Mouse (Mus musculus) forebrain, embryonic 13.5 days (tissue): ENCODE data around the gene Rbl2. TPM values are rescaled to one million over a fixed set of nuclear protein-coding genes. Genes with fewer than 3 reads are reported as not detected.
A peak's percentile ranks its signal among the peaks of the same experiment; 100 is the strongest.

ENCODE experiments used
- ATAC-seq: fragments of 200-750 bp; cut with Nextera tagmentation; 2 replicates; pipeline ENCODE4 v1.8.0; 2017
- H3K27ac ChIP-seq: fragments of 300-500 bp; sonication (generic); 2 replicates; pipeline ENCODE4 v1.5.1; 2015; ENCODE audit warnings: inconsistent platforms, mild to moderate bottlenecking, moderate library complexity
- H3K27me3 ChIP-seq: fragments of 300-500 bp; sonication (generic); 2 replicates; pipeline ENCODE4 v1.6.1; 2015; ENCODE audit warnings: mild to moderate bottlenecking, inconsistent platforms
- H3K36me3 ChIP-seq: fragments of 300-500 bp; sonication (generic); 2 replicates; pipeline ENCODE4 v1.6.1; 2015; ENCODE audit warnings: mild to moderate bottlenecking, inconsistent platforms; ENCODE audit not compliant: poor library complexity, severe bottlenecking
- H3K4me1 ChIP-seq: fragments of 300-500 bp; sonication (generic); 2 replicates; pipeline ENCODE4 v1.6.1; 2015; ENCODE audit warnings: inconsistent platforms
- H3K4me2 ChIP-seq: fragments of 300-500 bp; sonication (generic); 2 replicates; pipeline ENCODE4 v1.6.1; 2015; ENCODE audit warnings: inconsistent platforms, mild to moderate bottlenecking, moderate library complexity
- H3K4me3 ChIP-seq: fragments of 300-500 bp; sonication (generic); 2 replicates; pipeline ENCODE4 v1.5.1; 2015; ENCODE audit warnings: mild to moderate bottlenecking, inconsistent platforms
- H3K9ac ChIP-seq: fragments of 300-500 bp; sonication (generic); 2 replicates; pipeline ENCODE4 v1.6.1; 2015; ENCODE audit warnings: mild to moderate bottlenecking, inconsistent platforms
- H3K9me3 ChIP-seq: fragments of 300-500 bp; sonication (generic); replicated peaks from 2 replicates; pipeline ENCODE4 v1.6.1; 2016; ENCODE audit warnings: inconsistent platforms
- WGBS: fragments of 180-500 bp; shearing (Covaris S2); methylation state at CpG from one replicate; pipeline ENCODE4 v1.1.7; 2015; 5-methylcytosine and 5-hydroxymethylcytosine counted together
- polyA plus RNA-seq: library from polyadenylated mRNA; unstranded; fragments of >200 nt; fragmentation: Nextera tagmentation; extraction: Ambion mirVana; gene quantifications from 2 replicates; pipeline ENCODE4 v1.2.1, GENCODE M21; 2015

Gene Rbl2
- polyA plus RNA-seq, 1 experiment from 2014 or later = 14.2 TPM

GRCm38 (mm10) chr8:91069407-91069806 is 450 bp upstream of the Rbl2 start:
- no peaks in the 10 kb centered on the region for H3K27me3 ChIP-seq
- peak overlapping the region; percentile 56 for H3K9ac ChIP-seq
- peak overlapping the region; percentile 84 for H3K4me3 ChIP-seq
- no peaks in the 10 kb centered on the region for H3K36me3 ChIP-seq
- H3K4me2 ChIP-seq = peak overlapping the region; percentile 74
- peak; percentile 9 for ATAC-seq
- no peak overlapping the region for H3K27ac ChIP-seq
- peaks cover 20% of the 10 kb centered on the region for H3K4me1 ChIP-seq
- H3K9me3 ChIP-seq = no peaks in the 10 kb centered on the region
- 6% methylated on average over 10 of the region's 10 CpGs for WGBS

GRCm38 (mm10) chr8:91070275-91070859 is 510 bp downstream of the Rbl2 start:
- peak overlapping the region; percentile 82 for H3K27ac ChIP-seq
- peaks cover 20% of the 10 kb centered on the region for H3K4me1 ChIP-seq
- peak overlapping the region; percentile 74 for H3K4me2 ChIP-seq
- peak; percentile 87 for ATAC-seq
- H3K9ac ChIP-seq = peak overlapping the region; percentile 84
- H3K9me3 ChIP-seq = no peaks in the 10 kb centered on the region
- H3K36me3 ChIP-seq = peaks cover 2% of the 10 kb centered on the region; the same call in 1 of the 2 replicates
- under 1% methylated on average over 32 of the region's 34 CpGs for WGBS
- no peaks in the 10 kb centered on the region for H3K27me3 ChIP-seq
- peak overlapping the region; percentile 84 for H3K4me3 ChIP-seq

GRCm38 (mm10) chr8:91077077-91077867 is 7.4 kb downstream of the Rbl2 start:
- no peak for ATAC-seq
- Histone ChIP-seq H3K4me1 (no peaks in the 10 kb centered on the region), H3K9me3 (no peaks in the 10 kb centered on the region), H3K27me3 (no peaks in the 10 kb centered on the region), H3K4me2 (no peak overlapping the region), H3K27ac (no peak overlapping the region), H3K9ac (no peak overlapping the region), H3K4me3 (no peak overlapping the region), H3K36me3 (peaks cover 21% of the 10 kb centered on the region)
- WGBS = 93% methylated on average over 12 of the region's 12 CpGs

DNA sequence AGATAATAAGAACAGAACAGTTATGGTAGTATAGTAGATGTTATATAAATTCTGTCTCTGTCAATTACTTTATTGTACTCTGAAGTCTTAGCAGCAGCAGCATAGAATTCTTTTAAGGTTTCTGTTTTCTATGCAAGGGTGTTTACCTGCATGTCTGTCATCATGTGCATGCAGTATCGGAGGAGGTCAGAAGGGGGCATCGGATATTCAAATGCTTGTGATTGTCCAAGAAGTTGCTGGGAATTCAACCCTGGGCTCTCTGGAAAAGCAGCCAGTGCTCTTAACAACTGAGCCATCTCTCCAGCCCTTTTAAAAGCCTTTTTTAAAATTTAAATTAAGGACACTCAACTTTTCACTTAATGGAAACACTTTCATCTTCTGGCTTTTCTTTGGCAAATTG is 9.8 kb downstream of the Rbl2 start:
- Histone ChIP-seq H3K36me3 (peaks cover 23% of the 10 kb centered on the region), H3K9ac (no peak overlapping the region), H3K4me1 (no peaks in the 10 kb centered on the region), H3K27me3 (no peaks in the 10 kb centered on the region), H3K27ac (no peak overlapping the region), H3K4me2 (no peak overlapping the region), H3K4me3 (no peak overlapping the region), H3K9me3 (no peaks in the 10 kb centered on the region)
- ATAC-seq = no peak
- WGBS = 100% methylated on average over 2 of the region's 2 CpGs

DNA sequence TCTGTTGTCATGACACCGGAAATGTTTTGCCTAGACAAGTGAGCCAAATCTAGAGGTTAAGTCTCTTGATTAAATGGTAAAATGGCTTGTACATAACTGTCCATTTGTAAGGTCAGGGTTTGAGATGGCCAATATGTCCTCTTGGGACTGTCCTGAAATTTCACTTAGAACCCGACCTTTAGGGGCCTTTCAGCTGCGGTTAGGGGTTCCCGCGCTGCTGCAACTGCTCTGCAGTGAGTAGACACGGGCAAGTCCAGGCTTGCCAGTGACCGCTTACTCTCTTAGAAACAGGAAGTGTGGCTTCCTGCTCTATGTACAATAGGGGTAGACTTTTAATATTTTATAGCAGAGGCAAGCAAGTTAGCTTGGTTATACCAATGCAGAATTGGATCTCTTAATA is 12.1 kb downstream of the Rbl2 start:
- peaks cover 40% of the 10 kb centered on the region for H3K36me3 ChIP-seq
- H3K27me3 ChIP-seq = no peaks in the 10 kb centered on the region
- H3K9me3 ChIP-seq = no peaks in the 10 kb centered on the region
- no peak overlapping the region for H3K4me3 ChIP-seq
- H3K4me2 ChIP-seq = no peak overlapping the region
- 88% methylated on average over 7 of the region's 7 CpGs for WGBS
- ATAC-seq = no peak
- no peak overlapping the region for H3K9ac ChIP-seq
- H3K4me1 ChIP-seq = no peaks in the 10 kb centered on the region
- no peak overlapping the region for H3K27ac ChIP-seq

GRCm38 (mm10) chr8:91082428-91082827 is 12.6 kb downstream of the Rbl2 start:
- 94% methylated on average over 12 of the region's 12 CpGs for WGBS
- ATAC-seq = no peak
- H3K36me3 ChIP-seq = peaks cover 44% of the 10 kb centered on the region
- H3K27me3 ChIP-seq = no peaks in the 10 kb centered on the region
- no peak overlapping the region for H3K4me3 ChIP-seq
- H3K9ac ChIP-seq = no peak overlapping the region
- no peaks in the 10 kb centered on the region for H3K4me1 ChIP-seq
- no peaks in the 10 kb centered on the region for H3K9me3 ChIP-seq
- no peak overlapping the region for H3K4me2 ChIP-seq
- H3K27ac ChIP-seq = no peak overlapping the region

GRCm38 (mm10) chr8:91088452-91088851 is 18.6 kb downstream of the Rbl2 start:
- no peaks in the 10 kb centered on the region for H3K9me3 ChIP-seq
- no peak overlapping the region for H3K9ac ChIP-seq
- H3K36me3 ChIP-seq = peaks cover 64% of the 10 kb centered on the region
- 93% methylated on average over 7 of the region's 7 CpGs for WGBS
- no peak overlapping the region for H3K27ac ChIP-seq
- H3K27me3 ChIP-seq = no peaks in the 10 kb centered on the region
- H3K4me1 ChIP-seq = no peaks in the 10 kb centered on the region
- no peak overlapping the region for H3K4me3 ChIP-seq
- ATAC-seq = no peak
- H3K4me2 ChIP-seq = no peak overlapping the region

GRCm38 (mm10) chr8:91089601-91090000 is 19.7 kb downstream of the Rbl2 start:
- Histone ChIP-seq H3K27me3 (no peaks in the 10 kb centered on the region), H3K4me1 (no peaks in the 10 kb centered on the region), H3K9ac (no peak overlapping the region), H3K4me2 (no peak overlapping the region), H3K9me3 (no peaks in the 10 kb centered on the region), H3K36me3 (peaks cover 70% of the 10 kb centered on the region), H3K27ac (no peak overlapping the region), H3K4me3 (no peak overlapping the region)
- no peak for ATAC-seq
- WGBS = 83% methylated on average over 2 of the region's 2 CpGs

DNA sequence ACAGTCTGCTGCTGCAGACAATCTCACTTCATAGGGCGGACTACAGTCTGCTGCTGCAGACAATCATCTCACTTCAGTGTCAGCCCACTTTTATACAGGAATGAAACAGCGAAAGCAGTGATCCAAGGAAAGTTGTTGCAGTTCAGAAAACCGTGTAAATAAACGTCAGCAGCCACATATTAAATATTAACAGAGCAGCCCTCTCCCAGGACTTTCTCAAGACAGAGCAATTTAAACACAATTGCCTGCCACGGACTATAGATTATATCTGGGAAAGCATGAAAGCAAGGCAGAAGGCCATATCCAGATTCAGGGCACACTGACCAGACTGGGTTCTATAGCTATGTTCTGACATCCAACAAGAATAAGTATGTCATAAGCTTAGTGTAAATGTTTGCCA is 24.3 kb downstream of the Rbl2 start:
- H3K9ac ChIP-seq = no peak overlapping the region
- 91% methylated on average over 5 of the region's 5 CpGs for WGBS
- H3K27me3 ChIP-seq = no peaks in the 10 kb centered on the region
- H3K4me2 ChIP-seq = no peak overlapping the region
- no peak overlapping the region for H3K27ac ChIP-seq
- H3K4me1 ChIP-seq = no peaks in the 10 kb centered on the region
- H3K4me3 ChIP-seq = no peak overlapping the region
- no peaks in the 10 kb centered on the region for H3K9me3 ChIP-seq
- ATAC-seq = no peak
- H3K36me3 ChIP-seq = peaks cover 58% of the 10 kb centered on the region

GRCm38 (mm10) chr8:91098106-91098505 is 28.2 kb downstream of the Rbl2 start:
- no peaks in the 10 kb centered on the region for H3K27me3 ChIP-seq
- H3K4me1 ChIP-seq = no peaks in the 10 kb centered on the region
- no peaks in the 10 kb centered on the region for H3K9me3 ChIP-seq
- no peak overlapping the region for H3K27ac ChIP-seq
- no peak overlapping the region for H3K9ac ChIP-seq
- no peak for ATAC-seq
- H3K36me3 ChIP-seq = peaks cover 53% of the 10 kb centered on the region
- H3K4me3 ChIP-seq = no peak overlapping the region
- 89% methylated on average over 6 of the region's 6 CpGs for WGBS
- no peak overlapping the region for H3K4me2 ChIP-seq

DNA sequence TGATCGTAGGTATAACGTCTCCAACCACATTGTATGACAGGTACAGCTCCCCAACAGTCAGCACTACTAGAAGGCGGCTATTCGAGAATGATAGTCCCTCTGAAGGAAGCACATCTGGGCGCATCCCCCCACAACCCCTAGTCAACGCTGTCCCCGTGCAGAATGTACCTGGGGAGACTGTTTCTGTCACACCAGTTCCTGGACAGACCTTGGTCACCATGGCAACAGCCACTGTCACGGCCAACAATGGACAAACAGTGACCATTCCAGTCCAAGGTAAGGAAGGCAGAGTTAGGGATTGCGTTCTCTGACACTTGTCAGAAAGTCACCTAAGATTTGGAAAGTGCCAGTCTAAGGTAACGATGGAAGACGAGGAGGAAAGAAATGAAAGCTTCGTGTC is 36.4 kb downstream of the Rbl2 start:
- Histone ChIP-seq H3K27ac (no peak overlapping the region), H3K4me2 (no peak overlapping the region), H3K36me3 (peaks cover 32% of the 10 kb centered on the region), H3K4me3 (no peak overlapping the region), H3K27me3 (no peaks in the 10 kb centered on the region), H3K9me3 (no peaks in the 10 kb centered on the region), H3K9ac (no peak overlapping the region), H3K4me1 (no peaks in the 10 kb centered on the region)
- WGBS = 91% methylated on average over 12 of the region's 12 CpGs
- no peak for ATAC-seq

DNA sequence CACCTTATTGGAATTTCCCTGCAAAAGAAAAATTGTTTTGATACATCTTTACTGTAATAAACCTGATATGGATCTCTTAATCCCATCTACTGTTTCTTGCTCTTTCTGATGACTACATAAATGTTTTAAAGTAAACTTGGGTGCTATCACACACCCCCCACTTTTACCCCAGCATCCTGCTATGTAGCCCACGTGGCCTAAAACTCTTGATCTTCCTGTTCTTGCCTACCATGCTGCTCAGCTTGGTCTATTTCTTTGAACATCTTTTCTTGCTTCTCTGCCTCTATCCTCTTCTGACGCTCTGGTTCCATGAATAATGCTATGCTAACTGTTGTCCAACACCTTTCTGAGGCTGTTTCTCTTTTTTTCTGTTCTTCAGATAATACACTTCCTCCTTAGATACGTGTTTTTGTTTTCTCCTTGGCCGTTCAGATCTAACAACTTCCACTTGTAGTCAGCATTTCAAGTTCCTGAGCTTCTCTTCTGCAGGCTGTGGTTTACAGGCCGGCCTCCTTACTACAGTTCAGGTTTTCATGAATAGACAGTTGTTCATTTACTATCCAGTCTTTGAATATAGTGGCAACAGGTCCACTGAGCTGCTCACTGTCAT is 42.1 kb downstream of the Rbl2 start:
- no peaks in the 10 kb centered on the region for H3K27me3 ChIP-seq
- H3K36me3 ChIP-seq = peaks cover 63% of the 10 kb centered on the region
- ATAC-seq = no peak
- no peaks in the 10 kb centered on the region for H3K4me1 ChIP-seq
- WGBS = 90% methylated on average over 5 of the region's 5 CpGs
- no peaks in the 10 kb centered on the region for H3K9me3 ChIP-seq
- no peak overlapping the region for H3K4me2 ChIP-seq
- no peak overlapping the region for H3K27ac ChIP-seq
- no peak overlapping the region for H3K4me3 ChIP-seq
- H3K9ac ChIP-seq = no peak overlapping the region
